Mouse (Mus musculus) left cerebral cortex, adult 11 months (tissue): ENCODE results near the gene Wnk2.
A peak's percentile ranks its signal among the peaks of the same experiment; 100 is the strongest.

Experiments
- DNase-seq: peaks from one replicate; pipeline ENCODE4 v3.0.0; 2022; ENCODE audit warnings: low spot score

Wnk2 gene

GRCm38 (mm10) chr13:49142396-49142795 is 5.4 kb downstream of the Wnk2 start:
- no peak for DNase-seq

- no peak for DNase-seq
Measured at GRCm38 (mm10) chr13:49140567-49140966, 7.2 kb downstream of the Wnk2 start.

DNA sequence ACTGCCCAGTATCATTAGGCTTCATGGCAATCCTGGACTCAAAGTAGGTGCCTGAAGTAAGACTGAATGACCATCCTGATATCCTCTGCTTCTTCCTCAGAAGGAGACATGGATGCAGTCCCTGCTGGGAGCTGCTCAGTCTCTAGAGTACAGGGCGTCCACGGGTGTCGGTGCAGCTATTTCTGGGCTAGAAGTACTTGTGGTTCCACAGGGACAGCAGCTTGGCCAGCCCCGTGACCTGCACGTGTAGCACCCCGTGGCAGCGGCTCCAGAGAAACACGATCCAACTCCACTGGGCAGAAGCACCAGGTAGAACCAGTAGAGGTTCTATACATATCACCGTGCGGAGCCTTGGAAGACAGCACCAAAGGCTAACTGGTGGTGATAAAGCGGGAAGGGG is 13.3 kb downstream of the Wnk2 start:
- DNase-seq: no peak

GRCm38 (mm10) chr13:49133125-49133524 is 14.7 kb downstream of the Wnk2 start:
- DNase-seq: no peak

GRCm38 (mm10) chr13:49131946-49132687 is 15.7 kb downstream of the Wnk2 start:
- no peak for DNase-seq

DNA sequence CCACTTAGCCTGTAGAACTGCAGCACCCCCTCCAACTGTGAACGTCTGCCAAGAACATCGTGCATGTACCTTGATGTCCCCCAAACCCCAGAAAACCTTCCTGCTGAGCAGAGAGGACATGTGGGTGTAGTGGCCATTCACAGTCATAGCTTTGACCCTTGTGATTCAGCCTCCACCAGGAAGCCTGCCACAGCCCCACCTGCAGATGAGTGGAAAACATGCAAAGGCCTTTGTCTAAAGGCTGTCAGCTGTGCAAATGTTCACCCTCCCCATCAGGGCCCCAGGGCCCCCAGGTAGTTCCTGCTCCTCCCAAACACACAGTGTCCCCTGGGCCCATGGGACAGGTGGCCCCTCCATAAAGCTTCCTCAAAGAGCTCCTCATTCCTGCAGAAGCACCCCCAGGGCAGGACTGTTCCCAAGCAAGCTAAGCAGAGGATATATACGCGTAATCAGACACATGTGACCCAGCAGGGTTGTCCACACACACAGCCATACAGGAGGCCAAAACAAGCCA is 16.4 kb downstream of the Wnk2 start:
- DNase-seq: no peak

GRCm38 (mm10) chr13:49129845-49130244 is 18.0 kb downstream of the Wnk2 start:
- no peak for DNase-seq

- no peak for DNase-seq
Measured at GRCm38 (mm10) chr13:49129154-49129553, 18.7 kb downstream of the Wnk2 start.

DNA sequence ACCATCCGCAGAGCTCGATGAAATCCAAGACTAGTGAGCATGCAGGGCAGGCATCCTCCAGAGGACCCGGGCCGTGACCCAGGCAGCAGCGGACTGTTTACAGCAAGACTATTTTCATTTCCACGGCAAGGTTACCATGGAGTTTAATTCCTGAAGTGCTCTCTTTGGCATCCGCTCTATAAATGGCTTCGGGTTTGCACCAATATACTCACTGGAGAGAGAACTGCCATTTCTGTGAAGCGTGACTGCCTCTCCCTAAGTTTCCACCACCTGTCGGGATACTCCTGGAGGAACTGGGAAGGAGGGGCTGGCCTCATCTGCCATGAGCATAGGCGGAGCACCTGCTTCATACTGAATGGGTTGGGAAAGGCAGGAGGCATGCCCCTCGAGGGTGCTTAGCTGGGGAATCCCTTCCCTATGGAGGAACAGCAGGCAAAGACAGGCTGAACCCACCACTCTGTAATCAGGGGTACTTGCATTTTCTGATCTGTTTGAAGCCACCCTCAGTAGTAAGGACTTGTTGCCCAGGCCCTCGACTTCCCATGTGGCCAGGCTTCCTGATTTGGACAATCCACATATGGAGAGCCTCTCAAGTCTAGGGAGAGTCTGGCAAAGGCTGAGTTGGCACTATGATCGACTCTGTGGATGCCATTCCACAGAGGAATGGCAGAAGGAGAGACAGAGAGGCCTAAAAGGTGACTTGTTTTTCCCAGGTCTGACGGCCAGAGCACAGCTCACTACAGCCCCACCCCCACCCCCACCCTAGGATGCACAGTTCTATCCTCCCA is 19.8 kb downstream of the Wnk2 start:
- no peak for DNase-seq

GRCm38 (mm10) chr13:49122106-49122505 is 25.7 kb downstream of the Wnk2 start:
- no peak for DNase-seq

DNA sequence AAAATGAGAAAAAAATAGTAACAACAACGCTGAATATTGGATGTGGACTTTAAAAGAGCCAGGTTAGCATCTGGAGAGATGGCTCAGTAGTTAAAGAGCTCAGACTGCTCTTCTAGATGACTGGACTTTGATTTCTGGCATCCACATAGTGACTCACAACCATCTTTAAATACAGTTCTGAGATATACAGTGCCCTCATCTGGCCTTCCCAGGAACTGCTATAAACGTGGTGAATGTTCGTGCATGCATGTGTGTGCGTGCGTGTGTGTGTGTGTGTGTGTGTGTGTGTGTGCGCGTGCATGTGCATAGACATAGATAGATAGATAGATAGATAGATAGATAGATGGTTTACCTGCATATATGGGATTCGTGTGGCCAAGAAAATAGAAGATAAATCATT is 30.3 kb downstream of the Wnk2 start:
- DNase-seq: no peak

GRCm38 (mm10) chr13:49114921-49115320 is 32.9 kb downstream of the Wnk2 start:
- no peak for DNase-seq

DNA sequence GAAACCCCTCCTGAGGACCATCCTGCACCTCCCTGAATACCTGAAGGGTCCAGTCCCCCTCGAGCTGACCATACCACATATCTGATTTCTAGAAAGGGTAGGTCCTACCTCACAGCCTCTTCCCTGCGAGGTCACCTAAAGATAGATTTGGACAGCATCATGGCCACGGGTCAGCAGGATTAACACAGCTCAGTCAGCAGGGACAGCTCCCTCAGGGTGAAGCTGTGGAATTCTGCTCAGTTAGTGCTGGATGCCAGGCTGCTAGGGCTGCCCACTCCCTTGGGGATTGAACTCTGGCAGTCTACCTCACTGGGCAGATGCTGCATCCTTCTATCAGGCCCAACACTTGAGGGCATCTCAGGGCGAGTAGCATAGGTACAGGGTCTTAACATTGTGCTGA is 33.7 kb downstream of the Wnk2 start:
- no peak for DNase-seq

GRCm38 (mm10) chr13:49113345-49113744 is 34.5 kb downstream of the Wnk2 start:
- no peak for DNase-seq

- DNase-seq: no peak
Measured at GRCm38 (mm10) chr13:49112652-49113051, 35.2 kb downstream of the Wnk2 start.

DNA sequence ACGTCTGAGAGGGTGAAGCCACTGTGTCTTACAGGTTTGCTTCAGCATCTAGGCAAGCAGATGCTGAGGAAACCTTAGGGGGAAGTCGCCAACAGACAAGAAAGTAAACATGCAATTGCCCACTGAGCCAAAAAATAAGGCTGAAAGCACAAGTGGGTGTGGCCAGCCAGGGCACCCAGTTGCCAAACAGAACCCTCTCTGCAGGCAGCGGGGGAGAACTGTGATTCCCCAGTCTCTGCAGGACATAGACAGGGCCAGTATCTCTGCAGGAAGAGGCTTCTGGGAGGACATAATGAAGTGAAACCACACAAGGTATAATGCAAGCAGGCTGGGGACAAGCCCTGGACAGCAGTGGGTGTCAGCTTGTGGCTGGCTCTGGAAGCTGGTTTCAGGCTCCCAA is 38.1 kb downstream of the Wnk2 start:
- DNase-seq: no peak

GRCm38 (mm10) chr13:49108119-49108846 is 39.5 kb downstream of the Wnk2 start:
- DNase-seq: no peak

- no peak for DNase-seq
Measured at GRCm38 (mm10) chr13:49103913-49104312, 43.9 kb downstream of the Wnk2 start.

- no peak for DNase-seq
Measured at GRCm38 (mm10) chr13:49103235-49103634, 44.6 kb downstream of the Wnk2 start.

GRCm38 (mm10) chr13:49100417-49100816 is 47.4 kb downstream of the Wnk2 start:
- peak; percentile 38 for DNase-seq

GRCm38 (mm10) chr13:49096826-49097225 is 51.0 kb downstream of the Wnk2 start:
- no peak for DNase-seq

- no peak for DNase-seq
Measured at GRCm38 (mm10) chr13:49094667-49095066, 53.1 kb downstream of the Wnk2 start.

DNA sequence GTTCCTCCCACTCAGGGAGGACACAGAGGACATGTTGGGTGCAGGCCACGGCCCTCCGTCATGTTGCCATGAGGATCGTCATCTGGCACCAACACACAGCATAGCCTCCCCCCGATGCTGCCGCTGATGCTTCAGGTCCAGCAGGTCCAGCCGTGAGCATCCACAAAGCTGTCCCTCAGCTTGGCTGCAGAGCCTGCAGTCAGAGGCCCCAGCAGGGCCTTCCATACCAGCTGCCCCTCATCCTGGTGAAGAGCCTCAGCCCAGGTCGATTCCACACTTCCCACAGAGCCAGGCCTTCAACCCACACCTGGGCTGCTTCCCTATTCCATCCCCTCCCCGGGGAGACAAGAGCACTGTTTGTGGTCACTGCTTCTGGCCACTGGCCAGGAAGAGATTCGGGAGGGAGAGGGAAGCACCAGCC is 54.3 kb downstream of the Wnk2 start:
- no peak for DNase-seq
